Mouse (Mus musculus) spleen, adult 10 weeks (tissue): ENCODE measurements around the gene Itih4. TPM values are rescaled to one million over a fixed set of nuclear protein-coding genes. Genes with fewer than 3 reads are reported as not detected.

ENCODE experiments used
- polyA plus RNA-seq: library from polyadenylated mRNA; stranded (reverse); fragments of 350-450 nt; fragmentation: Illumina TruSeq; extraction: RNeasy Lipid Tissue Mini Kit (QIAGEN cat#74804); gene quantifications from one replicate; pipeline ENCODE4 v1.2.3, GENCODE M21; 2015; ENCODE audit warnings: low replicate concordance; ENCODE audit not compliant: insufficient read depth

The Itih4 gene
- 0.52 TPM for polyA plus RNA-seq

DNA sequence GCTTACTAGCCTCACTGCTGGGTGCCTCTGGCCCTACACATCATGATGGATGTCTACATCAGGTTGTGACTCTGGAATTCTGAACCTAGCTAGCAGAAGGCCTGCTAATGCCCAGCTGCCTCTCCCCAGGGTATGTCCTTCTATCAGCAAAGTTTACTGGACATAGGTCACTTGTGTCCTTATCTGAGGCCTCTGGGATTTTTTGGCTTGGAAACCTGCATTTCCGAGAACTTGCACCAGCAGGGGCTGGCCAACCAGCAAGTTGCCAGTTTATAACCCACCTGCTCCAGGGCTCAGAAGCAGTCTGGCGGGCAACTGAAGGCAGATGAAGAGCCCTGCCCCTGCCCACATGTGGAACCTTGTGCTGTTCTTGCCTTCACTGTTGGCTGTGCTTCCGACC, at the start of gene Itih4:
Gene Itih4 (plus strand): TSS at position 273 of the 400 bp plus-strand sequence.

DNA sequence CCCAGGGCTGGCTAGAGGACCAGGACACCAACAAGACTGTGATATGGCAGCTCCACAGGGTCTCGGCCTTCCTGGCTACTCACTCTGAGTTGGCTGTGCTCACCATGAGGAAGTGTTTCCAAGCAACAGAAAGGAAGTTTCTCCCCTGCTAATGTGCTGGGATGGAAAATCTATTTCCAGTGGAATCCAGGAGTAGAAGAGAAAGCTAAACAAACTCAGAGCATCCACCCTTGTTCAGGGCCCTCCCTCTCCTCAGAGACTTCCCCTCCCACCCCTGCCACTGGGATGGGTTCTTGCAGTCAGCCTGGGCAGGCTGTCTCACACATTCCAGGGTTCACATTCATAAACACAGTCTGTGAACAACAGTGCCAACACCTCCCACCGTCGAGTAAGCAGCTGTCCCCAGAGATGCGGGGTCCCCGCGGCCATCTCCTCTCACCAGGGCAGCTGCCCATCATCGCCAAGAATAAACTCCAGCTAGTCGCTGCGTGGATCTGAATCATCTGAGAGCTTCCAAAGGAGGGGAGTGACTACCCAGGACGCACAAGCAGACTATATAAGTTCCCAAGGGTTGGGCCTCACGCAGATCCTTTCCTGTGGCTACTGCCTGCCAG, 7.2 kb upstream of the Itih4 start, which contains the start of gene Mustn1:
Gene Mustn1 (plus strand): TSS at position 243 of the 614 bp plus-strand sequence.

DNA sequence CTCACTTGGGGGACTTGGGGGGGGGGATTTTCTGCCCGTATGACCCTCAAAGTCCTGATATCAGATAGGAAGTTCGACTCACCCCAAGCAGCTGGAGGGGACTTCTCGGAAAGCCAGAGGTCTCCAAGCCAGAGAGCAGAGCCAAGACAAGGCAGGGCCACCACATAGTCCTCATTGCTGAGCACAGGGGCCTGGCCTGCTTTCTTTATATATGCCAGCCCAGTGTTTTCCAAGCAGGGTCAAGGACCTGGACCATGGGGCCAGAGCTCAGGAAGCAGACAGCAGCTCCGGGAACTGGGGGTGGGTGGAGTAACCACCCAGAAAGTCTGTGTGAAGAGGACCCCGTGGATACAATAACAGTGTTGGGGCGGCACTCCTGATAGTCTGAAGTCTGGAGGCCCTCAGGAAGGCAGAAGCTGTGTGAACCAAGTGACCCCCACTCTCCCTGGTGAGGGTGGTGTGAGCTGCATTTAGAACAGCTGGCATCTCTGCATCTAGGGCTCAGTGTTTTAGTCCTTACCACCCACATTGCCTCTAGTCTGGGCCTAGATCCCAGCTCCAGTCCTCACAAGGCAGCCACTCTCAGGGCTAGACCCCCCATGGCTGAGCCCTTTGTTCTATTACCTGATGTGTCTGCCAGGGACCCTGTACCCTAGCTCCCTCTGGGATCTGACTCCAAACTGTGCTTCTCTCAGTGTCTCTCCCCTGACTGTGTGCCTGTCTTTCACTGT, 37.3 kb downstream of the Itih4 start, which contains the start of gene Itih3:
Gene Itih3 (minus strand): TSS at position 386 of the 731 bp plus-strand sequence.

DNA sequence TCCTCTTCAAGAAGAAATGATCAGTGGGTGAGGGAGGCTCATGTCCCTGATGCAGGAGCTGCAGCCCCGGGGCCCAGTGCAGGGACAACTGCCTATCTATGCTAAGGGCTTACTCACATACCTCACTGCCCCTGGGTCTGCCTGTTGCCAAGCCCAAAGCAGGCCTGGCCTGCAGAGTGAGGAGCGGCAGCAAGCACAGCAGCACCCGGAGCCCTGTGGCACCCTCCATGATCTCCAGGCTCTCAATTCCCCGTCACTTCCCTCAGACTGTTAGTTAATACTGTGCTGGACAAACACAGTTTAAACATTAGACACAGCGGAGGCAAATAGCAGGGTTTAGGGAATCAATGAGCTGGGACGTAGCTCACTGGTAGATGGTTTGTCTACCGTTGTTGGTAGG, 56.8 kb downstream of the Itih4 start, which contains the start of gene Itih1:
Gene Itih1 (minus strand): TSS at position 252 of the 400 bp plus-strand sequence.

DNA sequence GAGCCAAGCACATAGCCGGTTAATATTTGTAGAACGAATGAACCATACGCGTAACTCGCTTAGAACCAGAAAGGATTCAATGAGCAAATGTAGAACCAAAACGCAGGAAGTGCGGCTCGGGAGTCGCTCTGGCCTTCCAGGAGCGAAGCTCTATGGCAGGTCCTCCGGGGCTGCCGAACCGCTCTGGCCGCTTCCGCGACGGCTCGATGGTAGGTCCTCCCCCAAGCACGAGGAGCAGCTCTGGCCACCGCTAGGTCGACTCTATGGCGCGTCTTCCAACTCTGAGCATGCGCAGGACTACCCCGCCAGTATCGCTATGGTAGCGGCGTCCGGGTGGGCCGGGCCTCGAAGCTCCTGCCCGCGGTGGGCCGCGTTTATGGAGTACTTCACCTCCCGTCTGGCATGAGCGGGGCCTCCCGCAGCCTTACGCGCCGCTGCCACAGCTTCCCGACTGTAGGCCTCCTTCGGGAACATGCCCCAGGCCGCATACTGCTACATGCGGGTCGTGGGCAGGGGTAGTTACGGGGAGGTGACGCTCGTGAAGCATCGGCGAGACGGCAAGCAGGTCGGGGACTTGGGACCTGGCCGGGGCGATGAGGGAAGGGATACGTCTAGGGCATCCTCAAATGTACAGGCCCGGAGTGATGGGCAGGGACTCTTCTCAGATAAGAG, 65.0 kb downstream of the Itih4 start, which contains the start of gene Nek4:
Gene Nek4 (plus strand): TSS at position 224 of the 672 bp plus-strand sequence.

Other genes with a start within 250 kb of the Itih4 start
- gene Rft1, start 232.1 kb upstream of the Itih4 start, polyA plus RNA-seq: 18.6 TPM
- 15.8 TPM for gene Sfmbt1, start 171.6 kb upstream of the Itih4 start, polyA plus RNA-seq
- gene Tmem110, start 60.9 kb upstream of the Itih4 start, polyA plus RNA-seq: 14.4 TPM
- 5.7 TPM for gene Mustn1, start 7.3 kb upstream of the Itih4 start, polyA plus RNA-seq
- gene Itih3, start 37.3 kb downstream of the Itih4 start, polyA plus RNA-seq: 2.7 TPM
- not detected for gene Itih1, start 56.8 kb downstream of the Itih4 start, polyA plus RNA-seq
- 9.1 TPM for gene Nek4, start 64.9 kb downstream of the Itih4 start, polyA plus RNA-seq
- 61.0 TPM for gene Glt8d1, start 114.9 kb downstream of the Itih4 start, polyA plus RNA-seq
- gene Spcs1, start 115.2 kb downstream of the Itih4 start, polyA plus RNA-seq: 271 TPM
- 58.5 TPM for gene Pbrm1, start 132.7 kb downstream of the Itih4 start, polyA plus RNA-seq
- gene Gnl3, start 132.7 kb downstream of the Itih4 start, polyA plus RNA-seq: 151 TPM
- gene Smim4, start 242.5 kb downstream of the Itih4 start, polyA plus RNA-seq: 17.8 TPM
- gene Nt5dc2, start 244.6 kb downstream of the Itih4 start, polyA plus RNA-seq: 3.0 TPM